Mouse (Mus musculus): ENCODE data around the gene Fem1a. TPM values are rescaled to one million over a fixed set of nuclear protein-coding genes. Genes with fewer than 3 reads are reported as not detected.

The Fem1a gene
- polyA plus RNA-seq, 1 experiment = 22.9 TPM

GRCm38 (mm10) chr17:56278340-56278739, 21.7 kb downstream of the Fem1a start:
- Histone ChIP-seq H3K4me1 (ENCODE audit: control insufficient read depth, insufficient read depth, insufficient read length, low read length) (peaks cover 37% of the 10 kb centered on the region), H3K4me3 (ENCODE audit: low read depth, low read length) (no peak overlapping the region), H3K27ac (ENCODE audit: insufficient read depth, low read depth, low read length) (peak overlapping the region; percentile 87), H3K27me3 (ENCODE audit: control insufficient read depth, insufficient read depth, low read length) (no peaks in the 10 kb centered on the region), H3K36me3 (ENCODE audit: control insufficient read depth, insufficient read depth, low read length) (peaks cover 49% of the 10 kb centered on the region)
- 55% methylated on average over 5 of the region's 5 CpGs for WGBS
- no peak for TF ChIP-seq POLR2A (IDR thresholded peaks at IDR 0.05; ENCODE audit: low read depth, low read length)
- no peak for TF ChIP-seq CTCF (IDR thresholded peaks at IDR 0.05; ENCODE audit: extremely low read depth, insufficient read length, insufficient replicate concordance, low read depth, low read length)

GRCm38 (mm10) chr17:56279481-56280155, 23.0 kb downstream of the Fem1a start:
- no peak for TF ChIP-seq POLR2A (IDR thresholded peaks at IDR 0.05; ENCODE audit: low read depth, low read length)
- TF ChIP-seq CTCF (IDR thresholded peaks at IDR 0.05; ENCODE audit: extremely low read depth, insufficient read length, insufficient replicate concordance, low read depth, low read length) = no peak
- peaks cover 49% of the 10 kb centered on the region for H3K36me3 ChIP-seq (ENCODE audit: control insufficient read depth, insufficient read depth, low read length)
- no peak overlapping the region for H3K4me3 ChIP-seq (ENCODE audit: low read depth, low read length)
- H3K4me1 ChIP-seq (ENCODE audit: control insufficient read depth, insufficient read depth, insufficient read length, low read length) = peaks cover 25% of the 10 kb centered on the region
- WGBS = 91% methylated on average over 12 of the region's 12 CpGs
- H3K27ac ChIP-seq (ENCODE audit: insufficient read depth, low read depth, low read length) = no peak overlapping the region
- no peaks in the 10 kb centered on the region for H3K27me3 ChIP-seq (ENCODE audit: control insufficient read depth, insufficient read depth, low read length)

GRCm38 (mm10) chr17:56281193-56281592, 24.6 kb downstream of the Fem1a start:
- H3K4me1 ChIP-seq (ENCODE audit: control insufficient read depth, insufficient read depth, insufficient read length, low read length) = peaks cover 25% of the 10 kb centered on the region
- no peak overlapping the region for H3K4me3 ChIP-seq (ENCODE audit: low read depth, low read length)
- TF ChIP-seq CTCF (IDR thresholded peaks at IDR 0.05; ENCODE audit: extremely low read depth, insufficient read length, insufficient replicate concordance, low read depth, low read length) (no peak), POLR2A (IDR thresholded peaks at IDR 0.05; ENCODE audit: low read depth, low read length) (no peak)
- H3K27ac ChIP-seq (ENCODE audit: insufficient read depth, low read depth, low read length) = no peak overlapping the region
- 81% methylated on average over 12 of the region's 12 CpGs for WGBS
- H3K27me3 ChIP-seq (ENCODE audit: control insufficient read depth, insufficient read depth, low read length) = no peaks in the 10 kb centered on the region
- peaks cover 65% of the 10 kb centered on the region for H3K36me3 ChIP-seq (ENCODE audit: control insufficient read depth, insufficient read depth, low read length)

GRCm38 (mm10) chr17:56282802-56283201, 26.2 kb downstream of the Fem1a start:
- H3K4me1 ChIP-seq (ENCODE audit: control insufficient read depth, insufficient read depth, insufficient read length, low read length) = peaks cover 25% of the 10 kb centered on the region
- H3K4me3 ChIP-seq (ENCODE audit: low read depth, low read length) = no peak overlapping the region
- H3K36me3 ChIP-seq (ENCODE audit: control insufficient read depth, insufficient read depth, low read length) = peaks cover 74% of the 10 kb centered on the region
- 85% methylated on average over 4 of the region's 4 CpGs for WGBS
- no peaks in the 10 kb centered on the region for H3K27me3 ChIP-seq (ENCODE audit: control insufficient read depth, insufficient read depth, low read length)
- TF ChIP-seq CTCF (IDR thresholded peaks at IDR 0.05; ENCODE audit: extremely low read depth, insufficient read length, insufficient replicate concordance, low read depth, low read length) = no peak
- no peak for TF ChIP-seq POLR2A (IDR thresholded peaks at IDR 0.05; ENCODE audit: low read depth, low read length)
- no peak overlapping the region for H3K27ac ChIP-seq (ENCODE audit: insufficient read depth, low read depth, low read length)

- no peak overlapping the region for H3K4me3 ChIP-seq (ENCODE audit: low read depth, low read length)
- H3K27ac ChIP-seq (ENCODE audit: insufficient read depth, low read depth, low read length) = no peak overlapping the region
- WGBS = 91% methylated on average over 8 of the region's 8 CpGs
- peaks cover 20% of the 10 kb centered on the region for H3K4me1 ChIP-seq (ENCODE audit: control insufficient read depth, insufficient read depth, insufficient read length, low read length)
- no peaks in the 10 kb centered on the region for H3K27me3 ChIP-seq (ENCODE audit: control insufficient read depth, insufficient read depth, low read length)
- TF ChIP-seq CTCF (IDR thresholded peaks at IDR 0.05; ENCODE audit: extremely low read depth, insufficient read length, insufficient replicate concordance, low read depth, low read length) (no peak), POLR2A (IDR thresholded peaks at IDR 0.05; ENCODE audit: low read depth, low read length) (no peak)
- H3K36me3 ChIP-seq (ENCODE audit: control insufficient read depth, insufficient read depth, low read length) = peaks cover 71% of the 10 kb centered on the region
Observed at GRCm38 (mm10) chr17:56283316-56283715, 26.7 kb downstream of the Fem1a start.

GRCm38 (mm10) chr17:56285995-56286394, 29.4 kb downstream of the Fem1a start:
- Histone ChIP-seq H3K36me3 (ENCODE audit: control insufficient read depth, insufficient read depth, low read length) (peaks cover 52% of the 10 kb centered on the region), H3K4me1 (ENCODE audit: control insufficient read depth, insufficient read depth, insufficient read length, low read length) (peaks cover 12% of the 10 kb centered on the region), H3K4me3 (ENCODE audit: low read depth, low read length) (peak overlapping the region; percentile 82; the same call in 1 of the 2 replicates), H3K27me3 (ENCODE audit: control insufficient read depth, insufficient read depth, low read length) (no peaks in the 10 kb centered on the region), H3K27ac (ENCODE audit: insufficient read depth, low read depth, low read length) (no peak overlapping the region)
- TF ChIP-seq POLR2A (IDR thresholded peaks at IDR 0.05; ENCODE audit: low read depth, low read length) = no peak
- no peak for TF ChIP-seq CTCF (IDR thresholded peaks at IDR 0.05; ENCODE audit: extremely low read depth, insufficient read length, insufficient replicate concordance, low read depth, low read length)
- 92% methylated on average over 11 of the region's 11 CpGs for WGBS

- TF ChIP-seq POLR2A (IDR thresholded peaks at IDR 0.05; ENCODE audit: low read depth, low read length) = peak; percentile 89
- no peak for TF ChIP-seq CTCF (IDR thresholded peaks at IDR 0.05; ENCODE audit: extremely low read depth, insufficient read length, insufficient replicate concordance, low read depth, low read length)
- Histone ChIP-seq H3K27me3 (ENCODE audit: control insufficient read depth, insufficient read depth, low read length) (no peaks in the 10 kb centered on the region), H3K4me1 (ENCODE audit: control insufficient read depth, insufficient read depth, insufficient read length, low read length) (peaks cover 10% of the 10 kb centered on the region; the same call in 1 of the 2 replicates), H3K4me3 (ENCODE audit: low read depth, low read length) (peak overlapping the region; percentile 82), H3K27ac (ENCODE audit: insufficient read depth, low read depth, low read length) (peak overlapping the region; percentile 97), H3K36me3 (ENCODE audit: control insufficient read depth, insufficient read depth, low read length) (peaks cover 40% of the 10 kb centered on the region)
- 28% methylated on average over 3 of the region's 3 CpGs for WGBS
Observed at GRCm38 (mm10) chr17:56287830-56288229, 31.2 kb downstream of the Fem1a start.
